Mouse (Mus musculus) hindbrain, embryonic 14.5 days (tissue): Measurements from ENCODE around the gene Bcl2a1d. TPM values are rescaled to one million over a fixed set of nuclear protein-coding genes. Genes with fewer than 3 reads are reported as not detected.
"Not testable (repeated sequence)": the region's sequence is repeated elsewhere in the genome, so short reads cannot be mapped to it uniquely, and the experiment has no call there.

ENCODE experiments used
- ATAC-seq: fragments of 200-750 bp; cut with Nextera tagmentation; 2 replicates; pipeline ENCODE4 v1.8.0; 2017; ENCODE audit warnings: moderate number of reproducible peaks, mild to moderate bottlenecking, moderate TSS enrichment, moderate library complexity; ENCODE audit not compliant: low FRiP score
- DNase-seq: peaks from one replicate; pipeline ENCODE4 v3.0.0-alpha.2; 2015; ENCODE audit warnings: low spot score
- H3K27ac ChIP-seq: fragments of 300-500 bp; sonication (generic); 2 replicates; pipeline ENCODE4 v1.5.1; 2014; ENCODE audit warnings: mild to moderate bottlenecking, moderate library complexity
- H3K27me3 ChIP-seq: fragments of 300-500 bp; sonication (generic); 2 replicates; pipeline ENCODE4 v1.6.1; 2014; ENCODE audit warnings: mild to moderate bottlenecking, low read length, mixed read lengths; ENCODE audit not compliant: control insufficient read depth, insufficient read depth
- H3K36me3 ChIP-seq: fragments of 300-500 bp; sonication (generic); replicated peaks from 2 replicates; pipeline ENCODE4 v1.6.1; 2014; ENCODE audit not compliant: control insufficient read depth, insufficient read depth
- H3K4me1 ChIP-seq: fragments of 300-500 bp; sonication (generic); replicated peaks from 2 replicates; pipeline ENCODE4 v1.6.1; 2014; ENCODE audit warnings: antibody characterized with exemption, low read length, mixed read lengths; ENCODE audit not compliant: control insufficient read depth, insufficient read depth
- H3K4me2 ChIP-seq: fragments of 300-500 bp; sonication (generic); replicated peaks from 2 replicates; pipeline ENCODE4 v1.6.1; 2014; ENCODE audit warnings: mild to moderate bottlenecking, moderate library complexity
- H3K4me3 ChIP-seq: fragments of 300-500 bp; sonication (generic); replicated peaks from 2 replicates; pipeline ENCODE4 v1.5.1; 2014; ENCODE audit warnings: mild to moderate bottlenecking, low read length
- H3K9ac ChIP-seq: fragments of 300-500 bp; sonication (generic); 2 replicates; pipeline ENCODE4 v1.6.1; 2014
- H3K9me3 ChIP-seq: fragments of 300-500 bp; sonication (generic); 2 replicates; pipeline ENCODE4 v1.6.1; 2016; ENCODE audit warnings: low read length; ENCODE audit not compliant: control insufficient read depth
- WGBS: fragments of 180-500 bp; shearing (Covaris S2); extraction: QIAGEN DNeasy Blood & Tissue Kit; methylation state at CpG from one replicate; pipeline ENCODE4 v1.1.7; 2014; 5-methylcytosine and 5-hydroxymethylcytosine counted together
- polyA plus RNA-seq: library from polyadenylated mRNA; unstranded; fragments of >200 nt; fragmentation: Nextera tagmentation; extraction: Ambion mirVana; gene quantifications from 2 replicates; pipeline ENCODE4 v1.2.1, GENCODE M21; 2014

Gene Bcl2a1d
- polyA plus RNA-seq, 1 experiment from 2014 or later, result 0.39 TPM

DNA sequence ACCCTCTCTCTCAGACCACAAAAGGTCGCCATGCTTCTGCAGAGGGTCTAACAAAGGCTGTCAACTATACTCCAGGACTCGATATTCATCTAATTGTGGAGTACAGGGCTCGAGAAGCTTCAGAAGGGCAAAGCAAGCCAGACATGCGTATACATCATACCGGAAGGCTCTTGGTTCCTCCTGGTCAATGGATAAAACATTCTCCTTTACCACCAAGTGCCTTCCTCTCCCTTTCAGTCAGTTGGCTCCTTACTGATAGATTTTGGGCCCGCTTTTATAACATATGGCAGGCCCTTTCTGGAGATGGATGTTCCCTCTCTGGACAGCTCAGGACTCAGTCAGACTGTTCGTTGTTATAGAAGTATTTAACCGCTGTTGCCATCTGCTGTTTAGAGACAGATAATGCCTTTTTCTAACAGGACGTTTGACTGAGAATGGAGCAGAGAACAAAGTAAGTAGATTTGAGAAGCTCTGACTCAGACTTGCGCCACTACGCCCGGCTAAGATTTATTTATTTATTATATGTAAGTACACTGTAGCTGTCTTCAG, 11.7 kb downstream of the Bcl2a1d start, which contains the start of gene Mthfsl:
Gene Mthfsl, minus strand, starts transcription at position 308 of the 549 bp plus-strand sequence.
- peak; percentile 27 for DNase-seq
- H3K4me2 ChIP-seq, result peak within 1 kb of the TSS; percentile 57
- H3K9ac ChIP-seq, result peak within 1 kb of the TSS; percentile 58
- not testable (repeated sequence) for H3K27me3 ChIP-seq, H3K9me3 ChIP-seq, H3K4me1 ChIP-seq, H3K36me3 ChIP-seq
- peak within 1 kb of the TSS; percentile 81 for H3K27ac ChIP-seq
- peak within 1 kb of the TSS; percentile 35 for H3K4me3 ChIP-seq
- 14% methylated on average over 10 of the region's 12 CpGs for WGBS
- ATAC-seq, result peak; percentile 73

DNA sequence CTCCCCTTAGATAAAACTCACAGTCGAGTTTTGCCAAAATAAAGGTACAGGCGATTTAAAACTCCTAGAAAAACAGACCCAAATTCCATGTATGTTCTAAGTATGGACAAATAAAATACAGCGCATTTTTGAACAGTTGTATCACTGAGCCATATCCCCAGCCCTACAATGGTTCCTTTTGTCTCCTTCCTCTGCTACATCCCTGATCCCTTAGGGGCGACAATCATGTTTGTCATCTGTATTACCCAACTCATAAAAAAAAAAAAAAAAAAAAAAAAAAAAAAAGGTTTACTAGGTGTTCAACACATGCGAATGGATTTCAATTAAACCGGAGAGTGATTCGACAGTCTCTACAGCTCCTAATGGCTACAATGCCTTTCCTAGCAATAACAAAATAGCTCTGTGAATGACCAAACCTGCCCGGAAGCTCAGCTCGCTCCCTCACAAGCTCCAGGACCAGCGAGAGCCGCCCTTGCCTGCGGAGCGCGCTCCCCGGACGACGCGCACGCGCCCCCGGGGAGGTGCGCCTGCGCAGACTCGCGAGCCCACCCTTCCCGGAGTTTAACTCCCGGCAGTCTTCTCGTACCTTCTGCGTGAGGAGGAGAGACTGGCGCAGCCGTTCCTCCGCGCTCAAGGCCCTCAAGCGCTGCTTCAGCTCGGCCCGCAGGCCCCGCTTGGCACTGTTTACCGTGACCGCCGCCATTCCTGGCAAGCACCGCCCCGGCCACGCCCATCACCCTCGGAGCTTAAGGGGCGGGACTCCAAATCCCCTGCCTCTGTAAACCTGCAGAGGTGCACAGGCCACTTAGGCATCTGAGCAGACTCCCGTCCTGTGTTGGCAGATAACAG, 12.4 kb downstream of the Bcl2a1d start:
- Histone ChIP-seq H3K9ac (peak overlapping the region; percentile 58), H3K27ac (peak overlapping the region; percentile 78), H3K4me3 (peak overlapping the region; percentile 35), H3K4me2 (peak overlapping the region; percentile 57)
- not testable (repeated sequence) for H3K9me3 ChIP-seq, H3K36me3 ChIP-seq, H3K4me1 ChIP-seq, H3K27me3 ChIP-seq
- 12% methylated on average over 14 of the region's 46 CpGs for WGBS
- ATAC-seq (peak; percentile 95), DNase-seq (peak; percentile 47)

DNA sequence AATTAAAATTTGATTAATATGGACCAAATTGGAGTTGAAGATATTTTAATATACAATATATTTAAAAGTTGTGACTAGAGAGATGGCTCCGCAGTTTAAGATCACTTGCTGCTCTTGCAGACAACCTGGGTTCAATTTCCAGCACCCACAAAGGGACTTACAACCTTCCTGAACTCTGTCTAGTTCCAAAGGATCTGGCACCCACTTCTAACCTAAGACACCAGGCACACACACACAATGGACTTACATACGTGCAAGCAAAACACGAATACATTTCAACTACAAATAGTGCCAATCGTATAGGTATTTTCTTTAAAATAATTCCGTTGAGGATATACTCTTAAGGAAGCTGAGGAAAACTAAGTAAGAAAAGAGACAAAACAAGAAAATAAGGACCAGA, 13.1 kb downstream of the Bcl2a1d start:
- not testable (repeated sequence) for ATAC-seq, H3K27ac ChIP-seq, H3K36me3 ChIP-seq, H3K27me3 ChIP-seq, H3K9me3 ChIP-seq, DNase-seq, H3K4me1 ChIP-seq
- Histone ChIP-seq H3K4me2 (peak overlapping the region; percentile 57), H3K4me3 (peak overlapping the region; percentile 35), H3K9ac (peak overlapping the region; percentile 58; the same call in 1 of the 2 replicates)
- 83% methylated on average over 4 of the region's 5 CpGs for WGBS

DNA sequence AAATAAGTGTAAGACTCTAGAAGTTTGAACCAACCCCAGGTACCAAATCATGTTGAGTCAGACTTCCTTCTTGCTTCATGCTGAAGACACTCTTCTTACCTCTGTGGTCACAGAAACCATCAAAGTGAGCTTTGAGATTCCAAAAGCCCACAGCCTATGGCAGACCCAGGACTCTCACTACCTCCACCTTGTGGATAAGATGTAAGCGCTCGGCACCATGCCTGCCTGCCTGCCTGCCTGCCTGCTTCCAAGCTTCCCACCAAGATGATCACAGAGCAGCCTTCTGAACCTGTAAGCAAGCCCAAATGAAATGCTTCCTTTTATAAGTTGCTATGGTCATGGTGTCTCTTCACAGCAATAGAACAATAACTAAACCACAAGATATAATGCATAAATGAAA, 13.6 kb downstream of the Bcl2a1d start:
- not testable (repeated sequence) for DNase-seq, H3K9ac ChIP-seq, H3K27me3 ChIP-seq, H3K9me3 ChIP-seq, H3K27ac ChIP-seq, H3K4me3 ChIP-seq, H3K4me1 ChIP-seq, H3K36me3 ChIP-seq
- H3K4me2 ChIP-seq, result peak overlapping the region; percentile 57; the same call in 1 of the 2 replicates
- ATAC-seq, result 0 out of 2 replicates have a peak, but pooled peaks have one; percentile 7
- WGBS, result 36% methylated on average over 2 of the region's 2 CpGs

DNA sequence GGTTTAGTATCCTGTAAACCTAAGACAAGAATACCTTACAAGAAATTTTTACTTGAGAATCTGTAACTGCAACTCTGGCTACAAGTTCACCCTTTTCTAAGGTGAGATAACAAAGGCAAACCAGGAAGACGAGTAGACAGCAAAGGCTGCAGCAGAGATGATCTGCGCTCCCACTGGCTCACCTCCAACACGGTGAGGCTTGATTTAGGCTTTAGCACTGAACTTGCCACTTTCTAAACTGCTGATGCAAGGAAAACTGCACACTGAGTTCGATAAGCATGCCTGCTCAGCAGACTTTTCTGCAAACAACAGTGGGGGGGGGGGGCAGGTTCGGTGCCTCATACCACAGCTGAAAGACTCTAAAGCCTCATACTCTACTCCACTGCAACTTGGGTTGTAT, 17.2 kb downstream of the Bcl2a1d start:
- not testable (repeated sequence) for H3K9me3 ChIP-seq, H3K36me3 ChIP-seq, ATAC-seq, H3K4me2 ChIP-seq, H3K4me3 ChIP-seq, H3K27me3 ChIP-seq, H3K27ac ChIP-seq, H3K4me1 ChIP-seq, DNase-seq, H3K9ac ChIP-seq
- 81% methylated on average over 5 of the region's 5 CpGs for WGBS

DNA sequence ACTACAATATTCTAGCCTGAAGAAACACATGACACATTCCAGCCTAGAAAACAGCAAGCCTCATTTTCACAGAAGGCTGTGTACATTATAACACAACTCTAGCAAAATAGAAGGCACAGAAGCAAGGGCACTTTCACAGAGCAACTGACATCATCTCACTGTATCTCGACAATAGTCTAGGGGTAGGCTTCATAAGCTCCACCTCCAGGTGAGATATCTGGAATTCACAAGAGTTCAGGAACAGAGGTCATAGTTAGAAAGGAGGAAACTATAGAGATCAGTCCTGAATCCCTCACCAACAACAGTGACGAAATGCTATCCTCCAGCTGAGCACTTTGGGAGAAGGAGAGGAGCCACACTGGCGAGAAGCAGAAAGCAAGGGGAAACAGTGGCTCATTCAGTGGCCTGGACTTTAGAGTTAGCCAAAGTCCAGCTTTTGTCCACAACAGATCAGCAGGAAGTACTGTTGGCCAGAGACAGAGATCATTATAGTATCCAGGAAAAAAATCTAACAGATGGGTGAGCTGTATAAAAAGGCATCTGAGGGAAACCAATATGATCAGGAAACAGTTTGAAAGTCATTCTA, 19.5 kb downstream of the Bcl2a1d start:
- H3K27ac ChIP-seq, H3K36me3 ChIP-seq, H3K4me3 ChIP-seq, H3K27me3 ChIP-seq, H3K9me3 ChIP-seq, DNase-seq, H3K4me2 ChIP-seq, H3K4me1 ChIP-seq, H3K9ac ChIP-seq, ATAC-seq: not testable (repeated sequence)
- 81% methylated on average over 3 of the region's 3 CpGs for WGBS

DNA sequence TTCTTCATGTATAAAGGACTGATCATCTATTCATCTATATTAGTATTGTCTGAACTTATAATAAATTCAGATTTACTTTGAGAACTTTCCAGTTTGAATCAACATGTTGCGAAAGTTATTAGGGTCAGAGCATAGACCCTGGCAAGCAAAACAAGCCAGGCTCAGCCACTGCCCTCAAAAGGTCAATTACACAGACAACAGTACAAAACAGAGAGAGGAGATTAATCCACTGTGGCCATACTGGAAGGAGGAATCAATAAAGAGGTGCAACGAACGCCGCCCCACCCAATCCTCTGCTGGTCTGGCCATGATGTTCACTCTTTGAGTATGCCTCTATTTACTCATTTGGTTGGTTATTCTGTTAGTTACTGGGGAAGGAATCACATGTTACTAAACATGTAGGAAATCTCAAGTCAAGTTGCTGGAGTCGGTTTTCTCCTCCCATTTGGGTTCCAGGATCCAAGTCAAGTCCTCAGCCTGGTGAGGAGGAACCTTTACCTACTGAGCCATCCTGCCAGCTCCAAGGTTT, 20.7 kb downstream of the Bcl2a1d start:
- not testable (repeated sequence) for H3K9ac ChIP-seq

DNA sequence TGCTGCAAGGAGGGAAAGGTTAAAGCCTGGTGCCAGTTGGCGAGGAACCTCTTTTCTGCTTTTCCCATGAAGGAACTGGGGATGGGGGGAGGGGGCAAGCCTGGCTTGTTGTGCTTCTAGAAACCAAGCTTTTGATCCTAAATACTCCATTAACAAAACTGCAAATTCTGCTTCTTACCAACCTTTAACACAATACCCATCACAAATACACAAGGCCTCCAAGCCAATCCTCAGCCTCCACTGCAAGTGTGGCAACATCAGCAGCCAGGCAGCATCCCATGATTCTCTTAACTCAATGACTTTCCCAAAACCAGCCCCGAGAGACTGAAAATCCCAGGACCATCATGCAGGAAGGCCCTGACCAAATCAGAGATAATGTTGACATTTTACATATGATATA, 21.3 kb downstream of the Bcl2a1d start:
- H3K9me3 ChIP-seq, ATAC-seq, H3K4me3 ChIP-seq, H3K4me2 ChIP-seq, DNase-seq, H3K4me1 ChIP-seq, H3K27ac ChIP-seq, H3K36me3 ChIP-seq, H3K27me3 ChIP-seq, H3K9ac ChIP-seq: not testable (repeated sequence)
- WGBS, result 91% methylated on average over 2 of the region's 2 CpGs

More for the DNA sequence above, 20.7 kb downstream of the Bcl2a1d start:
- H3K9me3 ChIP-seq, DNase-seq, H3K4me3 ChIP-seq, H3K27me3 ChIP-seq, ATAC-seq, H3K27ac ChIP-seq, H3K4me2 ChIP-seq, H3K4me1 ChIP-seq, H3K36me3 ChIP-seq: not testable (repeated sequence)
- WGBS, result 92% methylated on average over 4 of the region's 5 CpGs

DNA sequence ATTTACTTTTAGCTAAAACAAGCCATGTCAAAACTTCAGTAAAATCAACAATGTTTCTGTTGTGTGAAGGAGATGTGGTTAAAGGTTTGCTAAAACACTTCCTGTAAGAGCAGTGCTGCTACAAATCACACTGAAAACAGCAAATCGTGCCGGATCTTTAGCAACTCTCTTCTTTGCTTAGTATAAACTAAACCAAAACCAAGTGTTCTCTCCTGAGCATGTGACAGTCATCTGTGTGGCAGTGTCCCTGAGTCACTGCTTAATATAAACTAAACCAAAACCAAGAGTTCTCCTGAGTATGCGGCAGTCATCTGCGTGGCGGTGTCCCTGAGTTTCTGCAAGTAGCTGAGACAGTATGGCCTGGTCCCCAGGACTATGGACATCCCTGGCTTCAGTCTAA, 21.9 kb downstream of the Bcl2a1d start:
- H3K36me3 ChIP-seq, ATAC-seq, H3K9me3 ChIP-seq, H3K4me2 ChIP-seq, H3K27ac ChIP-seq, H3K27me3 ChIP-seq, H3K4me1 ChIP-seq, H3K9ac ChIP-seq, H3K4me3 ChIP-seq, DNase-seq: not testable (repeated sequence)
- 95% methylated on average over 5 of the region's 5 CpGs for WGBS
